Mouse (Mus musculus): ENCODE data around the gene Cpe. TPM values are rescaled to one million over a fixed set of nuclear protein-coding genes. Genes with fewer than 3 reads are reported as not detected.
A peak's percentile ranks its signal among the peaks of the same experiment; 100 is the strongest.

Cpe gene
- polyA plus RNA-seq, 1 experiment from 2014 or later, result 470 TPM

GRCm38 (mm10) chr8:64611210-64611974 lies 81.5 kb downstream of the Cpe start:
- no peaks in the 10 kb centered on the region for H3K27me3 ChIP-seq (replicated peaks; ENCODE audit: control insufficient read depth, insufficient read depth, low read length)
- WGBS, result 70% methylated on average over 11 of the region's 11 CpGs
- H3K4me2 ChIP-seq (ENCODE audit: low read length), result no peak overlapping the region
- no peak overlapping the region for H3K9ac ChIP-seq (replicated peaks; ENCODE audit: low read depth, low read length)
- no peak overlapping the region for H3K27ac ChIP-seq (ENCODE audit: low read length)
- H3K9me3 ChIP-seq (ENCODE audit: control insufficient read depth, low read length), result peaks cover 5% of the 10 kb centered on the region; the same call in 1 of the 2 replicates
- H3K4me3 ChIP-seq (replicated peaks; ENCODE audit: low read length), result no peak overlapping the region
- peaks cover 20% of the 10 kb centered on the region for H3K36me3 ChIP-seq (ENCODE audit: control insufficient read depth, insufficient read depth)
- no peak for ATAC-seq
- H3K4me1 ChIP-seq (replicated peaks; ENCODE audit: control insufficient read depth, insufficient read depth, low read length), result no peaks in the 10 kb centered on the region

GRCm38 (mm10) chr8:64608931-64609330 lies 83.9 kb downstream of the Cpe start:
- Histone ChIP-seq H3K36me3 (ENCODE audit: control insufficient read depth, insufficient read depth) (peaks cover 16% of the 10 kb centered on the region), H3K4me1 (replicated peaks; ENCODE audit: control insufficient read depth, insufficient read depth, low read length) (no peaks in the 10 kb centered on the region), H3K4me2 (ENCODE audit: low read length) (no peak overlapping the region), H3K27me3 (replicated peaks; ENCODE audit: control insufficient read depth, insufficient read depth, low read length) (no peaks in the 10 kb centered on the region), H3K9ac (replicated peaks; ENCODE audit: low read depth, low read length) (no peak overlapping the region), H3K4me3 (replicated peaks; ENCODE audit: low read length) (no peak overlapping the region), H3K9me3 (ENCODE audit: control insufficient read depth, low read length) (no peaks in the 10 kb centered on the region), H3K27ac (ENCODE audit: low read length) (no peak overlapping the region)
- 91% methylated on average over 16 of the region's 16 CpGs for WGBS
- ATAC-seq, result no peak

- Histone ChIP-seq H3K9ac (replicated peaks; ENCODE audit: low read depth, low read length) (no peak overlapping the region), H3K27me3 (replicated peaks; ENCODE audit: control insufficient read depth, insufficient read depth, low read length) (no peaks in the 10 kb centered on the region), H3K4me3 (replicated peaks; ENCODE audit: low read length) (no peak overlapping the region), H3K36me3 (ENCODE audit: control insufficient read depth, insufficient read depth) (peaks cover 21% of the 10 kb centered on the region), H3K4me2 (ENCODE audit: low read length) (no peak overlapping the region), H3K27ac (ENCODE audit: low read length) (no peak overlapping the region), H3K9me3 (ENCODE audit: control insufficient read depth, low read length) (no peaks in the 10 kb centered on the region), H3K4me1 (replicated peaks; ENCODE audit: control insufficient read depth, insufficient read depth, low read length) (no peaks in the 10 kb centered on the region)
- 96% methylated on average over 5 of the region's 5 CpGs for WGBS
- no peak for ATAC-seq
Observed at GRCm38 (mm10) chr8:64606015-64606414, 86.8 kb downstream of the Cpe start.

GRCm38 (mm10) chr8:64598206-64598605 lies 94.6 kb downstream of the Cpe start:
- no peak for ATAC-seq
- H3K36me3 ChIP-seq (ENCODE audit: control insufficient read depth, insufficient read depth), result peaks cover 9% of the 10 kb centered on the region; the same call in 1 of the 2 replicates
- no peaks in the 10 kb centered on the region for H3K9me3 ChIP-seq (ENCODE audit: control insufficient read depth, low read length)
- no peaks in the 10 kb centered on the region for H3K27me3 ChIP-seq (replicated peaks; ENCODE audit: control insufficient read depth, insufficient read depth, low read length)
- 22% methylated on average over 4 of the region's 4 CpGs for WGBS
- no peak overlapping the region for H3K27ac ChIP-seq (ENCODE audit: low read length)
- no peak overlapping the region for H3K9ac ChIP-seq (replicated peaks; ENCODE audit: low read depth, low read length)
- H3K4me2 ChIP-seq (ENCODE audit: low read length), result no peak overlapping the region
- no peak overlapping the region for H3K4me3 ChIP-seq (replicated peaks; ENCODE audit: low read length)
- no peaks in the 10 kb centered on the region for H3K4me1 ChIP-seq (replicated peaks; ENCODE audit: control insufficient read depth, insufficient read depth, low read length)

DNA sequence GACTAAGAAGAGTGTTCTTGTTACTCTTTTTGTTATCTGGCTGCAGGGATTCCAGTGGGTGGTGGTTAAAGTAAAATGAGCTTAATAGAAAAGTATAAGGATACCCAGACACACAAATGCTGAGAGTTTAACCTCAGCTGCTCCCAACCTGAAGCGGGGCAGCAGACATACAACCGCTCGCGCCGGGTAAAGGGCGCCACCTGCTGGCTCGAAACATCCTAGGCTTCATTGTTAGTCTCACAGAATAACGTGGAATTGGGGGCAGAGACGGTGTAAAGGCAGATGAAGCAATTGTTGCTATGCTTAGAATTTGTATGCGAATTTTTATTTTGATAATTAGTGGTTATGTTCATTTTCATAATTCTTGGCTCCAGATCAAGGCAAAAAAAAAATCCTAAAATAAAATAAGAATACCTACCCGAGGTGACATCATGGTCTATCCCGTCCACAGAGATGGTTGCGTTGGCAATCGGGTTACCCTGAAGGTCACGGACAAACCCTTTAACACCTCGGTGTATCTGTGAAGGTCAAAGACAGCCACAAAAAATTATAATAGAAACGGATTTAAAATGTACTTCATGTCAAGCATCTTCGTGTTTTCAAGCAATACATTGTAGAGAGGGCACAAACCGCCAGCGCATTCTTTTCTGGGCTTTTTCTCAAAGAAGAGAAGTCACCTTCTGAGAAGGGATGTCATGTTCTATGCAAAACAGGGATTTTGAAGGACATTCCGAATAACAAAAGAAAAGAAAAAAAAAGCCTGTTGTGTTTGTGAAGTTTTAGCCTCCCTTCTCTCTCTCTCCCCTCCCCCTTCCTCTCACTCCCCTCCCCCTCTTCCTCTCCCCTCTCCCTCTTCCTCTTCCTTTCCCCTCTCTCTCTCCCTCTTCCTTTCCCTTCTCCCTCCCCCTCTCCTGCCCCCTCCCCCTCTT lies 95.5 kb downstream of the Cpe start:
- Histone ChIP-seq H3K9ac (replicated peaks; ENCODE audit: low read depth, low read length) (no peak overlapping the region), H3K9me3 (ENCODE audit: control insufficient read depth, low read length) (no peaks in the 10 kb centered on the region), H3K27ac (ENCODE audit: low read length) (no peak overlapping the region), H3K36me3 (ENCODE audit: control insufficient read depth, insufficient read depth) (peaks cover 8% of the 10 kb centered on the region; the same call in 1 of the 2 replicates), H3K27me3 (replicated peaks; ENCODE audit: control insufficient read depth, insufficient read depth, low read length) (no peaks in the 10 kb centered on the region), H3K4me1 (replicated peaks; ENCODE audit: control insufficient read depth, insufficient read depth, low read length) (no peaks in the 10 kb centered on the region), H3K4me3 (replicated peaks; ENCODE audit: low read length) (no peak overlapping the region), H3K4me2 (ENCODE audit: low read length) (no peak overlapping the region)
- 48% methylated on average over 21 of the region's 21 CpGs for WGBS
- peak; percentile 82 for ATAC-seq

DNA sequence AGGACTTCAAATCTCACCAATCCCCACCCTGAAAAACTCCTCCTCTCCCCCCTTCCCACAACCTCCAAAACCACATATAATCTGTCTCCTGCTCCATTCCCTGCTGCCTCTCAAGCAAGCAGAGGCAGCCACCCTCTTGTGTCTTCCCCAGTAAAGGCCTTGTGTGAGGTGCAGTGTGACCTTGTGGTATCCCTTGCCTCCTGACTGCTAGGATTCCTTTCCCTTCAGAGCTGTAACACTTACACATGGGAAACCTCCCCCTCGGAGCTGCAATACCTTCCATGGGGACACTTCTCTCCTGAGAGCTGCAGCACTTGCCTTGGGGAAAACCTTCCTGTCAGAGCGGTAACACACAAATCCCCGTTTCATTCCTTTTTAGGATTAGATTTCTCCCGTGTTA lies 96.5 kb downstream of the Cpe start:
- Histone ChIP-seq H3K9ac (replicated peaks; ENCODE audit: low read depth, low read length) (no peak overlapping the region), H3K4me3 (replicated peaks; ENCODE audit: low read length) (no peak overlapping the region), H3K27ac (ENCODE audit: low read length) (no peak overlapping the region), H3K9me3 (ENCODE audit: control insufficient read depth, low read length) (no peaks in the 10 kb centered on the region), H3K4me2 (ENCODE audit: low read length) (no peak overlapping the region), H3K36me3 (ENCODE audit: control insufficient read depth, insufficient read depth) (peaks cover 8% of the 10 kb centered on the region; the same call in 1 of the 2 replicates), H3K4me1 (replicated peaks; ENCODE audit: control insufficient read depth, insufficient read depth, low read length) (no peaks in the 10 kb centered on the region), H3K27me3 (replicated peaks; ENCODE audit: control insufficient read depth, insufficient read depth, low read length) (no peaks in the 10 kb centered on the region)
- no peak for ATAC-seq
- WGBS, result 83% methylated on average over 4 of the region's 4 CpGs

DNA sequence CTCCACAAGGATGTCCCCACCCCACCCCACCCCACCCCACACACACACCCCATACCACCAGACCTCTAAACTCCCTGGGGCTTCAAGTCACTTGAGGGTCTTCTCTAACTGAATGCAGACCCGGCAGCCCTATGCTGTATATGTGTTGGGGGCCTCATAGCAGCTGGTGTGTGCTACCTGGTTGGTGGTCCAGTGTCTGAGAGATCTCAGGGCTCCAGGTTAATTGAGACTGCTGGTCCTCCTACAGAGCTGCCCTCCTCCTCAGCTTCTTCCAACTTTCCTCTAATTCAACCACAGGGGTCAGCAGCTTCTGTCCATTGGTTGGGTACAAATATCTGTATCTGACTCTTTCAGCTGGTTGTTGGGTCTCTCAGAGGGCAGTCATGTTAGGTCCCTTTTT lies 102.4 kb downstream of the Cpe start:
- WGBS, result 93% methylated on average over 1 of the region's 1 CpGs
- Histone ChIP-seq H3K4me1 (replicated peaks; ENCODE audit: control insufficient read depth, insufficient read depth, low read length) (no peaks in the 10 kb centered on the region), H3K4me3 (replicated peaks; ENCODE audit: low read length) (no peak overlapping the region), H3K27ac (ENCODE audit: low read length) (no peak overlapping the region), H3K36me3 (ENCODE audit: control insufficient read depth, insufficient read depth) (peaks cover 6% of the 10 kb centered on the region; the same call in 1 of the 2 replicates), H3K4me2 (ENCODE audit: low read length) (no peak overlapping the region), H3K9ac (replicated peaks; ENCODE audit: low read depth, low read length) (no peak overlapping the region), H3K27me3 (replicated peaks; ENCODE audit: control insufficient read depth, insufficient read depth, low read length) (no peaks in the 10 kb centered on the region), H3K9me3 (ENCODE audit: control insufficient read depth, low read length) (no peaks in the 10 kb centered on the region)
- ATAC-seq, result no peak

GRCm38 (mm10) chr8:64582887-64583286 lies 110.0 kb downstream of the Cpe start:
- Histone ChIP-seq H3K27me3 (replicated peaks; ENCODE audit: control insufficient read depth, insufficient read depth, low read length) (no peaks in the 10 kb centered on the region), H3K4me2 (ENCODE audit: low read length) (no peak overlapping the region), H3K9ac (replicated peaks; ENCODE audit: low read depth, low read length) (no peak overlapping the region), H3K9me3 (ENCODE audit: control insufficient read depth, low read length) (no peaks in the 10 kb centered on the region), H3K4me3 (replicated peaks; ENCODE audit: low read length) (no peak overlapping the region), H3K27ac (ENCODE audit: low read length) (no peak overlapping the region), H3K4me1 (replicated peaks; ENCODE audit: control insufficient read depth, insufficient read depth, low read length) (no peaks in the 10 kb centered on the region), H3K36me3 (ENCODE audit: control insufficient read depth, insufficient read depth) (no peaks in the 10 kb centered on the region)
- WGBS, result 15% methylated on average over 3 of the region's 3 CpGs
- peak; percentile 47; the same call in 1 of the 2 replicates for ATAC-seq

GRCm38 (mm10) chr8:64578221-64578620 lies 114.6 kb downstream of the Cpe start:
- 89% methylated on average over 8 of the region's 8 CpGs for WGBS
- ATAC-seq, result no peak
- Histone ChIP-seq H3K27ac (ENCODE audit: low read length) (no peak overlapping the region), H3K4me3 (replicated peaks; ENCODE audit: low read length) (no peak overlapping the region), H3K36me3 (ENCODE audit: control insufficient read depth, insufficient read depth) (no peaks in the 10 kb centered on the region), H3K9me3 (ENCODE audit: control insufficient read depth, low read length) (no peaks in the 10 kb centered on the region), H3K9ac (replicated peaks; ENCODE audit: low read depth, low read length) (no peak overlapping the region), H3K27me3 (replicated peaks; ENCODE audit: control insufficient read depth, insufficient read depth, low read length) (no peaks in the 10 kb centered on the region), H3K4me1 (replicated peaks; ENCODE audit: control insufficient read depth, insufficient read depth, low read length) (no peaks in the 10 kb centered on the region), H3K4me2 (ENCODE audit: low read length) (no peak overlapping the region)

All from forebrain, embryonic 16.5 days (tissue).